Mouse (Mus musculus): Measurements from ENCODE around the gene Car14. TPM values are rescaled to one million over a fixed set of nuclear protein-coding genes. Genes with fewer than 3 reads are reported as not detected.
"Not testable (repeated sequence)": the region's sequence is repeated elsewhere in the genome, so short reads cannot be mapped to it uniquely, and the experiment has no call there.

The Car14 gene
- 2.1 and 8.6 TPM in 2 replicates for polyA plus RNA-seq (2014; fragmentation: Nextera tagmentation; extraction: Ambion mirVana)

- DNase-seq (peak; percentile 34), ATAC-seq (ENCODE audit: low FRiP score, low TSS enrichment) (peak; percentile 40; the same call in 1 of the 2 replicates)
- under 1% methylated on average over 15 of the region's 15 CpGs for WGBS
- Histone ChIP-seq H3K4me3 (replicated peaks; ENCODE audit: low read depth, low read length) (peak within 1 kb of the TSS; percentile 27), H3K4me1 (ENCODE audit: control insufficient read depth, insufficient read depth, low read length) (peaks cover 12% of the 10 kb centered on the region), H3K9ac (replicated peaks; ENCODE audit: low read length) (peak within 1 kb of the TSS; percentile 36; the same call in 1 of the 2 replicates), H3K36me3 (ENCODE audit: control insufficient read depth, insufficient read depth, low read length) (no peaks in the 10 kb centered on the region), H3K9me3 (ENCODE audit: control insufficient read depth, low read length) (no peaks in the 10 kb centered on the region), H3K4me2 (ENCODE audit: low read length) (peak within 1 kb of the TSS; percentile 53), H3K27ac (replicated peaks; ENCODE audit: low read depth, low read length) (no peak within 1 kb of the TSS), H3K27me3 (ENCODE audit: control insufficient read depth, insufficient read depth, low read length) (no peaks in the 10 kb centered on the region)
These were observed at the start of gene Car14 for GRCm38 (mm10) chr3:95904568-95904967. Gene Car14, minus strand, starts transcription at chr3:95904691.

- H3K36me3 ChIP-seq (ENCODE audit: control insufficient read depth, insufficient read depth, low read length), result no peaks in the 10 kb centered on the region
- H3K4me2 ChIP-seq (ENCODE audit: low read length), result no peak overlapping the region
- H3K4me1 ChIP-seq (ENCODE audit: control insufficient read depth, insufficient read depth, low read length), result peaks cover 3% of the 10 kb centered on the region; the same call in 1 of the 2 replicates
- H3K27me3 ChIP-seq (ENCODE audit: control insufficient read depth, insufficient read depth, low read length), result no peaks in the 10 kb centered on the region
- no peak overlapping the region for H3K4me3 ChIP-seq (replicated peaks; ENCODE audit: low read depth, low read length)
- ATAC-seq (ENCODE audit: low FRiP score, low TSS enrichment), result no peak
- DNase-seq, result no peak
- no peak overlapping the region for H3K9ac ChIP-seq (replicated peaks; ENCODE audit: low read length)
- peak overlapping the region; percentile 74 for H3K27ac ChIP-seq (replicated peaks; ENCODE audit: low read depth, low read length)
- 47% methylated on average over 3 of the region's 3 CpGs for WGBS
- H3K9me3 ChIP-seq (ENCODE audit: control insufficient read depth, low read length), result no peaks in the 10 kb centered on the region
These were observed 49.0 kb upstream of the Car14 start for GRCm38 (mm10) chr3:95953522-95953921.

- Histone ChIP-seq H3K9me3 (ENCODE audit: control insufficient read depth, low read length) (no peaks in the 10 kb centered on the region), H3K27ac (replicated peaks; ENCODE audit: low read depth, low read length) (peak overlapping the region; percentile 74), H3K4me3 (replicated peaks; ENCODE audit: low read depth, low read length) (no peak overlapping the region), H3K27me3 (ENCODE audit: control insufficient read depth, insufficient read depth, low read length) (no peaks in the 10 kb centered on the region), H3K9ac (replicated peaks; ENCODE audit: low read length) (no peak overlapping the region), H3K36me3 (ENCODE audit: control insufficient read depth, insufficient read depth, low read length) (no peaks in the 10 kb centered on the region), H3K4me2 (ENCODE audit: low read length) (no peak overlapping the region), H3K4me1 (ENCODE audit: control insufficient read depth, insufficient read depth, low read length) (peaks cover 3% of the 10 kb centered on the region; the same call in 1 of the 2 replicates)
- DNase-seq (peak; percentile 54), ATAC-seq (ENCODE audit: low FRiP score, low TSS enrichment) (no peak)
These were observed 48.5 kb upstream of the Car14 start for GRCm38 (mm10) chr3:95953023-95953422.

- Histone ChIP-seq H3K27ac (replicated peaks; ENCODE audit: low read depth, low read length) (peak overlapping the region; percentile 100), H3K9ac (replicated peaks; ENCODE audit: low read length) (peak overlapping the region; percentile 77), H3K4me3 (replicated peaks; ENCODE audit: low read depth, low read length) (peak overlapping the region; percentile 53), H3K4me2 (ENCODE audit: low read length) (peak overlapping the region; percentile 64)
- H3K4me1 ChIP-seq (ENCODE audit: control insufficient read depth, insufficient read depth, low read length); H3K27me3 ChIP-seq (ENCODE audit: control insufficient read depth, insufficient read depth, low read length); H3K9me3 ChIP-seq (ENCODE audit: control insufficient read depth, low read length); H3K36me3 ChIP-seq (ENCODE audit: control insufficient read depth, insufficient read depth, low read length); DNase-seq: not testable (repeated sequence)
- WGBS, result 70% methylated on average over 12 of the region's 12 CpGs
- ATAC-seq (ENCODE audit: low FRiP score, low TSS enrichment), result peak; percentile 12; the same call in 1 of the 2 replicates
These were observed 47.1 kb upstream of the Car14 start for GRCm38 (mm10) chr3:95951566-95951965.

GRCm38 (mm10) chr3:95950763-95951551 lies 46.5 kb upstream of the Car14 start:
- peak overlapping the region; percentile 77 for H3K9ac ChIP-seq (replicated peaks; ENCODE audit: low read length)
- peak overlapping the region; percentile 53 for H3K4me3 ChIP-seq (replicated peaks; ENCODE audit: low read depth, low read length)
- WGBS, result 2% methylated on average over 49 of the region's 49 CpGs
- H3K27me3 ChIP-seq (ENCODE audit: control insufficient read depth, insufficient read depth, low read length), result no peaks in the 10 kb centered on the region
- H3K27ac ChIP-seq (replicated peaks; ENCODE audit: low read depth, low read length), result peak overlapping the region; percentile 100
- peak overlapping the region; percentile 64 for H3K4me2 ChIP-seq (ENCODE audit: low read length)
- peak; percentile 94 for ATAC-seq (ENCODE audit: low FRiP score, low TSS enrichment)
- H3K36me3 ChIP-seq (ENCODE audit: control insufficient read depth, insufficient read depth, low read length), result peaks cover 7% of the 10 kb centered on the region
- peaks cover 3% of the 10 kb centered on the region; the same call in 1 of the 2 replicates for H3K4me1 ChIP-seq (ENCODE audit: control insufficient read depth, insufficient read depth, low read length)
- H3K9me3 ChIP-seq (ENCODE audit: control insufficient read depth, low read length), result no peaks in the 10 kb centered on the region
- DNase-seq, result peak; percentile 97

- H3K4me2 ChIP-seq (ENCODE audit: low read length), result no peak overlapping the region
- 93% methylated on average over 5 of the region's 5 CpGs for WGBS
- H3K9me3 ChIP-seq (ENCODE audit: control insufficient read depth, low read length), result no peaks in the 10 kb centered on the region
- H3K36me3 ChIP-seq (ENCODE audit: control insufficient read depth, insufficient read depth, low read length), result peaks cover 27% of the 10 kb centered on the region
- DNase-seq, result no peak
- H3K4me3 ChIP-seq (replicated peaks; ENCODE audit: low read depth, low read length), result no peak overlapping the region
- H3K27me3 ChIP-seq (ENCODE audit: control insufficient read depth, insufficient read depth, low read length), result no peaks in the 10 kb centered on the region
- H3K9ac ChIP-seq (replicated peaks; ENCODE audit: low read length), result no peak overlapping the region
- ATAC-seq (ENCODE audit: low FRiP score, low TSS enrichment), result no peak
- peaks cover 2% of the 10 kb centered on the region; the same call in 1 of the 2 replicates for H3K4me1 ChIP-seq (ENCODE audit: control insufficient read depth, insufficient read depth, low read length)
- no peak overlapping the region for H3K27ac ChIP-seq (replicated peaks; ENCODE audit: low read depth, low read length)
These were observed 43.8 kb upstream of the Car14 start for GRCm38 (mm10) chr3:95948325-95948724.

GRCm38 (mm10) chr3:95945731-95946240 lies 41.3 kb upstream of the Car14 start:
- H3K4me2 ChIP-seq (ENCODE audit: low read length), result no peak overlapping the region
- H3K9me3 ChIP-seq (ENCODE audit: control insufficient read depth, low read length), result no peaks in the 10 kb centered on the region
- H3K9ac ChIP-seq (replicated peaks; ENCODE audit: low read length), result no peak overlapping the region
- ATAC-seq (ENCODE audit: low FRiP score, low TSS enrichment) (no peak), DNase-seq (no peak)
- H3K36me3 ChIP-seq (ENCODE audit: control insufficient read depth, insufficient read depth, low read length), result peaks cover 49% of the 10 kb centered on the region
- no peak overlapping the region for H3K4me3 ChIP-seq (replicated peaks; ENCODE audit: low read depth, low read length)
- no peaks in the 10 kb centered on the region for H3K4me1 ChIP-seq (ENCODE audit: control insufficient read depth, insufficient read depth, low read length)
- H3K27me3 ChIP-seq (ENCODE audit: control insufficient read depth, insufficient read depth, low read length), result no peaks in the 10 kb centered on the region
- H3K27ac ChIP-seq (replicated peaks; ENCODE audit: low read depth, low read length), result no peak overlapping the region
- 73% methylated on average over 14 of the region's 14 CpGs for WGBS

- Histone ChIP-seq H3K9ac (replicated peaks; ENCODE audit: low read length) (no peak overlapping the region), H3K9me3 (ENCODE audit: control insufficient read depth, low read length) (no peaks in the 10 kb centered on the region), H3K27ac (replicated peaks; ENCODE audit: low read depth, low read length) (no peak overlapping the region), H3K4me1 (ENCODE audit: control insufficient read depth, insufficient read depth, low read length) (no peaks in the 10 kb centered on the region), H3K36me3 (ENCODE audit: control insufficient read depth, insufficient read depth, low read length) (peaks cover 58% of the 10 kb centered on the region), H3K27me3 (ENCODE audit: control insufficient read depth, insufficient read depth, low read length) (no peaks in the 10 kb centered on the region), H3K4me3 (replicated peaks; ENCODE audit: low read depth, low read length) (no peak overlapping the region), H3K4me2 (ENCODE audit: low read length) (no peak overlapping the region)
- ATAC-seq (ENCODE audit: low FRiP score, low TSS enrichment) (no peak), DNase-seq (no peak)
- 89% methylated on average over 8 of the region's 8 CpGs for WGBS
These were observed 40.3 kb upstream of the Car14 start for GRCm38 (mm10) chr3:95944742-95945141.

- Histone ChIP-seq H3K27ac (replicated peaks; ENCODE audit: low read depth, low read length) (no peak overlapping the region), H3K4me3 (replicated peaks; ENCODE audit: low read depth, low read length) (no peak overlapping the region), H3K9ac (replicated peaks; ENCODE audit: low read length) (no peak overlapping the region), H3K36me3 (ENCODE audit: control insufficient read depth, insufficient read depth, low read length) (peaks cover 73% of the 10 kb centered on the region), H3K27me3 (ENCODE audit: control insufficient read depth, insufficient read depth, low read length) (no peaks in the 10 kb centered on the region), H3K4me2 (ENCODE audit: low read length) (no peak overlapping the region), H3K9me3 (ENCODE audit: control insufficient read depth, low read length) (no peaks in the 10 kb centered on the region), H3K4me1 (ENCODE audit: control insufficient read depth, insufficient read depth, low read length) (no peaks in the 10 kb centered on the region)
- DNase-seq (no peak), ATAC-seq (ENCODE audit: low FRiP score, low TSS enrichment) (no peak)
- 90% methylated on average over 7 of the region's 7 CpGs for WGBS
These were observed 38.7 kb upstream of the Car14 start for GRCm38 (mm10) chr3:95943226-95943625.
